Mouse (Mus musculus) kidney, adult 18-20 months (tissue): Measurements from ENCODE around the gene Psmb10.

Source experiments
- DNase-seq: peaks from one replicate; pipeline ENCODE4 v3.0.0; 2021

The Psmb10 gene

GRCm38 (mm10) chr8:105936866-105937475 is 1.3 kb downstream of the Psmb10 start:
- DNase-seq, result peak; percentile 91

GRCm38 (mm10) chr8:105935863-105936603 is 2.2 kb downstream of the Psmb10 start:
- DNase-seq, result no peak

GRCm38 (mm10) chr8:105935105-105935504 is 3.1 kb downstream of the Psmb10 start:
- DNase-seq, result no peak

- no peak for DNase-seq
Observed at GRCm38 (mm10) chr8:105933762-105934161, 4.5 kb downstream of the Psmb10 start, which contains the start of gene Ctrl. Ctrl (minus strand) TSS chr8:105933862.

GRCm38 (mm10) chr8:105932525-105932924 is 5.7 kb downstream of the Psmb10 start:
- DNase-seq, result no peak

- no peak for DNase-seq
Observed at GRCm38 (mm10) chr8:105931271-105931670, 7.0 kb downstream of the Psmb10 start.

- DNase-seq, result peak; percentile 84
Observed at GRCm38 (mm10) chr8:105930602-105931001, 7.6 kb downstream of the Psmb10 start.

- no peak for DNase-seq
Observed at GRCm38 (mm10) chr8:105925123-105925522, 13.1 kb downstream of the Psmb10 start.

GRCm38 (mm10) chr8:105919390-105919789 is 18.9 kb downstream of the Psmb10 start:
- no peak for DNase-seq

- no peak for DNase-seq
Observed at GRCm38 (mm10) chr8:105900941-105901616, 37.2 kb downstream of the Psmb10 start.

GRCm38 (mm10) chr8:105900180-105900940 is 37.9 kb downstream of the Psmb10 start, which contains the start of gene Pskh1:
Pskh1 (plus strand) TSS chr8:105900441.
- DNase-seq, result peak; percentile 94

GRCm38 (mm10) chr8:105897801-105898480 is 40.3 kb downstream of the Psmb10 start:
- no peak for DNase-seq

- DNase-seq, result peak; percentile 63
Observed at GRCm38 (mm10) chr8:105893339-105893738, 44.9 kb downstream of the Psmb10 start, which contains the start of gene Nrn1l. Nrn1l (plus strand) TSS chr8:105893567.

- peak; percentile 31 for DNase-seq
Observed at GRCm38 (mm10) chr8:105892432-105892831, 45.8 kb downstream of the Psmb10 start.

GRCm38 (mm10) chr8:105890870-105891269 is 47.4 kb downstream of the Psmb10 start:
- no peak for DNase-seq

- no peak for DNase-seq
Observed at GRCm38 (mm10) chr8:105889756-105890465, 48.3 kb downstream of the Psmb10 start.
